Mouse (Mus musculus): ENCODE measurements around the gene Myrfl.
A peak's percentile ranks its signal among the peaks of the same experiment; 100 is the strongest.

DNA sequence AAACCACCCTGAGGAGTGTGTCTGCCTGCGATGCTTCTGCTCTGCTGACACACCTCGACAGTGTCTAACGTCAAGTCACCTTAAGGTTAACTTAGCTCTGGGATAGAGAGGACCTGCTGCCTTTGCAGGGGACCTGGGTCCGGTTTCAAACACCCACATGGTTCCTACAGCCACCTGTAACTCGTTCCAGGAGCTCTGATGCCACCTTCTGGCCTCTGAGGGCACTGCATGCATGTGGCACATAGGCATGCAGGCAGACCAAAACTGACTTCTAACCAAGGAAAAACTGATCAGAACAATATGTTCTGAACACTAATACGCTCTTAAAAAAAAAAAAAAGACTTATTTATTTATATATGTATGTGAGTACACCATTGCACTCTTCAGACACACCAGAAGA lies 46.3 kb upstream of the Myrfl start:
- TF ChIP-seq CTCF (IDR thresholded peaks at IDR 0.05; ENCODE audit: low read depth, low read length) (peak; percentile 66), POLR2A (IDR thresholded peaks at IDR 0.05; ENCODE audit: extremely low read depth, insufficient read depth, low read length) (no peak)

Data from liver, adult 2 months (tissue).